Mouse (Mus musculus) neutrophil, adult 5-6 weeks (primary cell): ENCODE data around the gene Chsy1. TPM values are rescaled to one million over a fixed set of nuclear protein-coding genes. Genes with fewer than 3 reads are reported as not detected.

Experiments
- ATAC-seq: fragments of 151-379, 151-347 bp; 2 replicates; pipeline ENCODE4 v1.8.0; 2017; ENCODE audit warnings: mild to moderate bottlenecking, moderate TSS enrichment; ENCODE audit not compliant: insufficient number of reproducible peaks, poor library complexity, low FRiP score, severe bottlenecking; ENCODE audit errors: extremely low read depth
- total RNA-seq: library from RNA; stranded (forward); fragments of 200-1000 nt; gene quantifications from 2 replicates; pipeline ENCODE4 v1.2.3, GENCODE M21; 2017

Gene Chsy1
- total RNA-seq, 1 experiment from 2014 or later: 120 TPM

GRCm38 (mm10) chr7:66107206-66107605, 2.1 kb upstream of the Chsy1 start:
- no peak for ATAC-seq

- no peak for ATAC-seq
Observed at GRCm38 (mm10) chr7:66107930-66108329, 1.4 kb upstream of the Chsy1 start.

GRCm38 (mm10) chr7:66109855-66110635, 730 bp downstream of the Chsy1 start:
- peak; percentile 2; the same call in 1 of the 2 replicates for ATAC-seq

- no peak for ATAC-seq
Observed at GRCm38 (mm10) chr7:66110636-66111112, 1.4 kb downstream of the Chsy1 start.

- no peak for ATAC-seq
Observed at GRCm38 (mm10) chr7:66111211-66111610, 1.9 kb downstream of the Chsy1 start.

GRCm38 (mm10) chr7:66113561-66113960, 4.2 kb downstream of the Chsy1 start:
- no peak for ATAC-seq

GRCm38 (mm10) chr7:66115821-66116343, 6.6 kb downstream of the Chsy1 start:
- peak; percentile 50 for ATAC-seq

GRCm38 (mm10) chr7:66116906-66117482, 7.7 kb downstream of the Chsy1 start:
- no peak for ATAC-seq

- ATAC-seq: no peak
Observed at GRCm38 (mm10) chr7:66118046-66118445, 8.7 kb downstream of the Chsy1 start.

GRCm38 (mm10) chr7:66118796-66119195, 9.5 kb downstream of the Chsy1 start:
- ATAC-seq: no peak

- ATAC-seq: no peak
Observed at GRCm38 (mm10) chr7:66120139-66120538, 10.8 kb downstream of the Chsy1 start.

- ATAC-seq: peak; percentile 66
Observed at GRCm38 (mm10) chr7:66120702-66121396, 11.5 kb downstream of the Chsy1 start.

- ATAC-seq: peak; percentile 80
Observed at GRCm38 (mm10) chr7:66124551-66124968, 15.2 kb downstream of the Chsy1 start.

- ATAC-seq: peak; percentile 45; the same call in 1 of the 2 replicates
Observed at GRCm38 (mm10) chr7:66125368-66125767, 16.1 kb downstream of the Chsy1 start.

- no peak for ATAC-seq
Observed at GRCm38 (mm10) chr7:66127951-66128645, 18.8 kb downstream of the Chsy1 start.

- ATAC-seq: no peak
Observed at GRCm38 (mm10) chr7:66128857-66129256, 19.5 kb downstream of the Chsy1 start.

- ATAC-seq: no peak
Observed at GRCm38 (mm10) chr7:66130296-66130695, 21.0 kb downstream of the Chsy1 start.

- ATAC-seq: no peak
Observed at GRCm38 (mm10) chr7:66131776-66132421, 22.6 kb downstream of the Chsy1 start.
